Mouse (Mus musculus) ES-Bruce4 (cell line): ENCODE measurements around the gene Cacnb3. TPM values are rescaled to one million over a fixed set of nuclear protein-coding genes. Genes with fewer than 3 reads are reported as not detected.

ENCODE experiments used
- H3K27ac ChIP-seq: 2 replicates; pipeline ENCODE4 v1.5.1; 2012; ENCODE audit warnings: low read length, inconsistent platforms; ENCODE audit not compliant: insufficient read depth
- H3K27me3 ChIP-seq: 2 replicates; pipeline ENCODE4 v1.6.1; 2012; ENCODE audit warnings: mild to moderate bottlenecking, low read length, inconsistent platforms; ENCODE audit not compliant: control insufficient read depth, poor library complexity, insufficient read depth, severe bottlenecking
- H3K36me3 ChIP-seq: 2 replicates; pipeline ENCODE4 v1.6.1; 2012; ENCODE audit warnings: inconsistent platforms, mild to moderate bottlenecking, low read length, moderate library complexity; ENCODE audit not compliant: control insufficient read depth, poor library complexity, insufficient read depth, severe bottlenecking
- H3K4me1 ChIP-seq: one replicate; pipeline ENCODE4 v1.8.1; 2011; ENCODE audit warnings: low read length; ENCODE audit not compliant: control insufficient read depth, insufficient read depth
- H3K4me3 ChIP-seq: 2 replicates; pipeline ENCODE4 v1.5.1; 2011; ENCODE audit warnings: low read depth, mild to moderate bottlenecking, low read length
- H3K9ac ChIP-seq: 2 replicates; pipeline ENCODE4 v1.6.1; 2012; ENCODE audit warnings: low read depth, mild to moderate bottlenecking, inconsistent platforms; ENCODE audit not compliant: poor library complexity, severe bottlenecking
- H3K9me3 ChIP-seq: replicated peaks from 2 replicates; pipeline ENCODE4 v1.6.1; 2012; ENCODE audit warnings: mild to moderate bottlenecking, low read length, inconsistent platforms; ENCODE audit not compliant: control insufficient read depth, poor library complexity, insufficient read depth, severe bottlenecking
- CTCF ChIP-seq: IDR thresholded peaks from one replicate; pipeline ENCODE4 v1.8.1; 2011; ENCODE audit warnings: low read depth, low read length
- EP300 ChIP-seq: IDR thresholded peaks from 2 replicates; pipeline ENCODE4 v1.6.1; 2011; ENCODE audit warnings: low read depth, low read length; ENCODE audit not compliant: insufficient read depth
- POLR2A ChIP-seq: IDR thresholded peaks from one replicate; pipeline ENCODE4 v1.8.1; 2011; ENCODE audit warnings: low read length; ENCODE audit not compliant: insufficient read depth
- polyA plus RNA-seq: library from polyadenylated mRNA; stranded (reverse); fragments of >200 nt; gene quantifications from 2 replicates; pipeline ENCODE4 v1.2.4, GENCODE M21; 2011; ENCODE audit warnings: low read depth; ENCODE audit not compliant: missing spikeins, insufficient read depth, insufficient read length

The Cacnb3 gene
- polyA plus RNA-seq, 1 experiment, result 16.8 TPM

DNA sequence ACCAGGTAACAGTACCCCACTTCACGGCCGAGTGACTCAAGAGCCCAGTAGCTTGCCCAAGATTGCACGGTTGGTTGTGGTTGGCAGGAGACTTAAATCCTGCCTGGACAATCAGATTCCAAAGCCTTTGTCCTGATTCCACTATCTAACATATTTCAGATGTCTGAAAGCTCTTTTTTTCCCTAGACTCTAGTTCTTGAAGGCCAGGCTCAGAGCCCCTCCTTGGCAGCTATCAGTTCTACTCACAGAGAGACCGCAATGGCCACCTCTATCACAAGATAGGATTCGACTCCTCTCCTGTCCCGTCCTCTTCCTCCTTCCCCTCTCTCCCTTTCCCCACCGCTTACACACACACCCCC is 28.8 kb upstream of the Cacnb3 start:
- Histone ChIP-seq H3K36me3 (no peaks in the 10 kb centered on the region), H3K4me3 (no peak overlapping the region), H3K27ac (no peak overlapping the region), H3K9ac (no peak overlapping the region), H3K9me3 (no peaks in the 10 kb centered on the region), H3K4me1 (peaks cover 3% of the 10 kb centered on the region), H3K27me3 (no peaks in the 10 kb centered on the region)
- no peak for TF ChIP-seq CTCF
- no peak for TF ChIP-seq POLR2A
- TF ChIP-seq EP300, result no peak

DNA sequence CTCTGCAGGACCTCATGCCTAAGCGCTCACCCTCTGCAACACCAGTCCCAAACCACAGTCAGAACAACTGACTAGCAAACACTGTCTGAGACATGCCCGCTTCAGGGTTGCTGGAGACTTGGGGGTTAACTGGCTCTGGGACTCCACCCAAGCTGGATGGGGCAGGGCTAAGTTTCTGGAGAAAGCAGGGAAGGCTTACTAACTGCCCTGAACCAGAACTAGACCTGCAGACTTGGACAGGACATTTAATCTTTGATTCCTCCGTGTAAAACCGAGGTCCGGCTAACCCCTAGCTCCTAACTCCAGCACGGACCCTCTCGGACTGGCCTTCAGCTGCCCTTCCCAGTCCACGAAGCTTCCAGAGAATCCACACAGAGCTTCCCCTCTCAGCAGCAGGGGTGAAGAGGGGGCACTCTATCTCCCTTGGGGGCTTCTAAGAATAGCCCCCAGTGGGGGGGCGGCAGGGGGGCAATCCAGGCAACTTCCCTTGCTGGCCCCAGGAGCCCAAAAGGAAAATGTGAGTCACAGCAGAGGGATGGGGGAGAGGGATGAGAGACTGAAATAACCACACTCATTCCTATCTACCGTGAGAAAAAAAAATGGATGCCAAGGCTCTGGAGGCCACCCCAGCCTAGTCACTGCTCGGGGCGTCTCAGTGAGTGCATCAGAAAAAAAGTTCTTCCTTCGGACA is 28.3 kb upstream of the Cacnb3 start:
- no peak overlapping the region for H3K27ac ChIP-seq
- no peak overlapping the region for H3K4me3 ChIP-seq

DNA sequence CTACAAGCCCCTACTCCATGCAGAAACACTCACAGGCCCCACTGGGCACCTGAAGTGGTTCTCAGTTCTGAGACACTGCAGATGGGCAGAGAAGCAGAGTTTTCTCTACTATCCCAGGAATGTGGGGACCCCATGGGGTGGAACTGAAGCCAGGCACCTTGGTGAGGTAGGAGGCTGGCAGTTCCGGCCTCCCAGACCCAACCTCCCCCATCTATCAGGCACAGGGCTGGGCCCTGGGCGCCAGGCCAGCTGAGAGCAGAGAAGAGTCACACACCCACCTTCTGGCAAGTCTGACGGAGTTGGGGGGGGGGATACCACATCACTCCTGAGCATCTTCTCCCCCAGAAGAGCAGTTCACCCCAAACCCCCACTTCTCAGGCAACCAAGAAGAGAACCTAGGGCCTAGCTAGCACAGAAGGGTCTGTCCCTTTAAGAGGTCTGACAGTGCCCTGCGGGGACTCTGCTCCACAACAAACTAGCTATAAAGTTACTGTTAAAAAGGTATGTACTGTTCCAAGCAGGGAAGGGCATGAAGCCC is 27.6 kb upstream of the Cacnb3 start:
- peaks cover 3% of the 10 kb centered on the region for H3K4me1 ChIP-seq
- H3K36me3 ChIP-seq, result no peaks in the 10 kb centered on the region
- no peak overlapping the region for H3K4me3 ChIP-seq
- no peaks in the 10 kb centered on the region for H3K9me3 ChIP-seq
- no peak overlapping the region for H3K27ac ChIP-seq
- TF ChIP-seq CTCF (no peak), POLR2A (no peak), EP300 (no peak)
- no peak overlapping the region for H3K9ac ChIP-seq
- H3K27me3 ChIP-seq, result no peaks in the 10 kb centered on the region

More for the DNA sequence above, 28.3 kb upstream of the Cacnb3 start:
- Histone ChIP-seq H3K4me1 (peaks cover 3% of the 10 kb centered on the region), H3K27me3 (no peaks in the 10 kb centered on the region), H3K36me3 (no peaks in the 10 kb centered on the region), H3K9me3 (no peaks in the 10 kb centered on the region), H3K9ac (no peak overlapping the region)
- TF ChIP-seq EP300 (no peak), CTCF (no peak), POLR2A (no peak)

DNA sequence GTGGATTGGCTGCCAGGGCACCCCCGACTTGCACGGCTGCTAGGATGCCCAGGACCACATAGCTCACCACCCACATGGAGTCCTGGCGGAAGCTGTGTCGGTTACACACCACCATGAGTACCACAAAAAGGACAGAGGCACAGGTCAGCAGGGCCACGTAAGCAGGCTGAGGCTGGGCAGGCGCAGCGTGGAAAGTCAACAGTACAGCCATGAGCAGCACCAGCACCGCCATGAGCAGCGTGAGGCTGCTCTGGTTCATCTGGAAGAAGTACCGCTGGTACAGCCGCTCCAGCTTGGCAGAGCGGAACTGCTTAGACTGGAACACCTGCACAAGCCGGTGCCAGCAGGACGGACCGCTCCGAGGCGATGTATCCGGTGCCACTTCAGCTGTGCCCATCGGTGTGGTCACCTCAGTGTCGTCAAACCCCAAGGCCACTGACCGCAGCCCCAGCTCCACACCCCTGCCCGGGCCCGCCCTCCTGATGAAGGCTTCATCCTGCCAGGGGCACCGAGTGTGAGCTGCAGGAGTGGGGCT is 26.5 kb upstream of the Cacnb3 start:
- peaks cover 3% of the 10 kb centered on the region for H3K4me1 ChIP-seq
- H3K27ac ChIP-seq, result no peak overlapping the region
- H3K9ac ChIP-seq, result peak overlapping the region; percentile 7; the same call in 1 of the 2 replicates
- no peak for TF ChIP-seq EP300
- no peak for TF ChIP-seq CTCF
- no peak for TF ChIP-seq POLR2A
- peak overlapping the region; percentile 51 for H3K4me3 ChIP-seq
- no peaks in the 10 kb centered on the region for H3K36me3 ChIP-seq
- no peaks in the 10 kb centered on the region for H3K9me3 ChIP-seq
- 0 out of 2 replicates have a peak, but pooled peaks cover 2% of the 10 kb centered on the region for H3K27me3 ChIP-seq

DNA sequence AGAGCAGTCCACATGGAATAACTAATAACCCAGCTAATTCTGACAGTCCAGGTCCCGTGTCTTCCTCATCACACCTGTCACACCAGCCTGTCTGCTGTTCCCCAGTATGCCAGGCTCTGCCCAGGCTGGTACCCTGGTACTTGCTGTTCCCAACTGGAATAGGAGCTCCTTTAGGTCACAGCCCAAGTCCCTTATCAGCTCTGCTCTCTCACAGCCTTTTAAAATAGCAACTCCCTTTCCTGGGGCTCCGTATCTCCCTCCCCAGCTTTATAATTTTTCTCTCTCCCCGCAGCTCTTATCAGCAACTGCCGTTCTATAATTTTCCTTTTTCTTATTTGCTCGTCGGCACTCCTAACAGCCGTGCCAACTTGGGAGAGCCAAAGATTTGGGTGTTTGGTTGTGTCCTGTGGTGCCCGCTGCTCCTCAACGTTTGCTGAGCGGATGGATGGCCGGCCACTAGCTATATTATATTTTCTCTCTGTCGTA is 24.5 kb upstream of the Cacnb3 start:
- H3K27me3 ChIP-seq, result peaks cover 10% of the 10 kb centered on the region
- H3K9me3 ChIP-seq, result no peaks in the 10 kb centered on the region
- no peak for TF ChIP-seq POLR2A
- no peak for TF ChIP-seq EP300
- TF ChIP-seq CTCF, result no peak
- H3K36me3 ChIP-seq, result no peaks in the 10 kb centered on the region
- peaks cover 3% of the 10 kb centered on the region for H3K4me1 ChIP-seq
- H3K27ac ChIP-seq, result no peak overlapping the region
- no peak overlapping the region for H3K4me3 ChIP-seq
- no peak overlapping the region for H3K9ac ChIP-seq

DNA sequence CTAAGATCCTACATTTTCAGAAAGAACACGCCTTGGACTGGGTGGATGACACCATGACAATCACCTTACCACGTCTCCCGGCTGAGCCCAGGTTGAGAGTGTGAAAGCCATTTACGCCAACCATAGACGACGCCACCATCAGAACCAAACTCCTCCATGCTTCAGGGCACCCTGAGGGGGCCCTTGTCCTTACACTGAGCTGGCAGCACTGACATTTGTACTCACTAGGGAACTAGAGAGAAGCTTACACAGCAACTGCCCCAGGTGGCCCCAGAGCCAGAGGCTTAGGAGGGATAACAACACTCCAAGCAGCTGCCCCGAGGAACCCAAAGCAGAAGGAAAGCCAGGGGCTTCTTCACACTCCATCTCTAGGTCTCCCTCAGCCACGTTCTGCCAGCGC is 23.9 kb upstream of the Cacnb3 start:
- H3K4me3 ChIP-seq, result no peak overlapping the region

More for the DNA sequence above, 23.9 kb upstream of the Cacnb3 start:
- H3K9ac ChIP-seq, result no peak overlapping the region
- H3K9me3 ChIP-seq, result no peaks in the 10 kb centered on the region
- H3K4me1 ChIP-seq, result peaks cover 3% of the 10 kb centered on the region
- no peaks in the 10 kb centered on the region for H3K36me3 ChIP-seq
- peaks cover 10% of the 10 kb centered on the region for H3K27me3 ChIP-seq
- no peak overlapping the region for H3K27ac ChIP-seq
- TF ChIP-seq POLR2A (no peak), EP300 (no peak)
